Mouse (Mus musculus) bone marrow macrophage, adult 2 months (primary cell): ENCODE measurements around the gene Fam19a5. TPM values are rescaled to one million over a fixed set of nuclear protein-coding genes. Genes with fewer than 3 reads are reported as not detected.

Experiments
- H3K27ac ChIP-seq: 2 replicates; pipeline ENCODE4 v1.5.1; 2012; ENCODE audit warnings: low read depth, low read length; ENCODE audit not compliant: insufficient read depth
- H3K4me1 ChIP-seq: 2 replicates; pipeline ENCODE4 v1.6.1; 2012; ENCODE audit warnings: low read length; ENCODE audit not compliant: control insufficient read depth, insufficient read depth
- H3K4me3 ChIP-seq: 2 replicates; pipeline ENCODE4 v1.5.1; 2012; ENCODE audit warnings: mild to moderate bottlenecking, low read length, moderate library complexity; ENCODE audit not compliant: insufficient read depth
- CTCF ChIP-seq: IDR thresholded peaks from 2 replicates; pipeline ENCODE4 v1.5.1; 2012; ENCODE audit warnings: low read depth, mild to moderate bottlenecking, low read length, moderate library complexity
- POLR2A ChIP-seq: IDR thresholded peaks from 2 replicates; pipeline ENCODE4 v1.6.1; 2012; ENCODE audit warnings: mild to moderate bottlenecking, low read depth, low read length, borderline replicate concordance
- polyA plus RNA-seq: library from polyadenylated mRNA; stranded (reverse); fragments of >200 nt; gene quantifications from 2 replicates; pipeline ENCODE4 v1.2.4, GENCODE M21; 2012; ENCODE audit not compliant: missing spikeins, insufficient read depth, insufficient read length

The Fam19a5 gene
- polyA plus RNA-seq, 1 experiment = not detected

GRCm38 (mm10) chr15:87796571-87796970 is 252.5 kb downstream of the Fam19a5 start:
- TF ChIP-seq POLR2A (no peak), CTCF (no peak)

More at GRCm38 (mm10) chr15:87796571-87796970, 252.5 kb downstream of the Fam19a5 start:
- H3K4me3 ChIP-seq = no peak overlapping the region
- H3K4me1 ChIP-seq = no peaks in the 10 kb centered on the region
- H3K27ac ChIP-seq = no peak overlapping the region
